Mouse (Mus musculus): Measurements from ENCODE around the gene Kcnmb2.

GRCm38 (mm10) chr3:32063312-32063711 lies 161.0 kb downstream of the Kcnmb2 start:
- TF ChIP-seq CTCF (IDR thresholded peaks at IDR 0.05) = no peak
- TF ChIP-seq EP300 (IDR thresholded peaks at IDR 0.05) = no peak

All from lung, postnatal 0 days (tissue).